ENCODE assay signal across 8 mouse cellular contexts in genomic region chr11:80080381-80080825, GRCm38 (mm10). TPM values are rescaled to one million over a fixed set of nuclear protein-coding genes. Genes with fewer than 3 reads are reported as not detected.
A peak's percentile ranks its signal among the peaks of the same experiment; 100 is the strongest.
DNase-seq lines count a peak whose midpoint lies in the region; ATAC-seq and TF ChIP-seq lines count a peak whose summit lies in the region.

No protein-coding gene starts in this region.

- DNase-seq in heart, adult 8-10 months (ENCODE audit: low spot score), result peak; percentile 33
- DNase-seq in heart, adult 9 months (ENCODE audit: low spot score in 2 of 2), result no peak
- no peak for DNase-seq in ES-E14 (ENCODE audit: low read depth, low spot score)
- no peak for DNase-seq in midbrain, embryonic 11.5 days (ENCODE audit: low spot score, missing footprints)
- no peak for DNase-seq in natural killer cell, adult 2 months (ENCODE audit: low spot score in 2 of 2)
- no peak for DNase-seq in embryo, embryonic 10 days (ENCODE audit: low spot score)

- H3K4me2 ChIP-seq in intestine, embryonic 15.5 days (replicated peaks), result peak overlapping the region; percentile 73
- H3K4me2 ChIP-seq in midbrain, embryonic 11.5 days, result peak overlapping the region; percentile 70

- H3K27ac ChIP-seq in ES-E14 (ENCODE audit: insufficient read depth, low read depth, low read length, poor library complexity, severe bottlenecking), result peak overlapping the region; percentile 91
- peak overlapping the region; percentile 99 for H3K27ac ChIP-seq in intestine, embryonic 15.5 days
- peak overlapping the region; percentile 82 for H3K27ac ChIP-seq in midbrain, embryonic 11.5 days (ENCODE audit: low read depth, low read length)

- peak overlapping the region; percentile 82 to 99 for H3K4me3 ChIP-seq in ES-E14 (ENCODE audit: insufficient read depth in 1 of 2, low read depth in 1 of 2, low read length in 2 of 2, poor library complexity in 1 of 2, severe bottlenecking in 1 of 2)
- peak overlapping the region; percentile 99 for H3K4me3 ChIP-seq in intestine, embryonic 15.5 days (replicated peaks)
- peak overlapping the region; percentile 88 for H3K4me3 ChIP-seq in midbrain, embryonic 11.5 days (ENCODE audit: low read depth, low read length)

- no peaks in the 10 kb centered on the region for H3K27me3 ChIP-seq in intestine, embryonic 15.5 days (replicated peaks)
- H3K27me3 ChIP-seq in midbrain, embryonic 11.5 days (ENCODE audit: control insufficient read depth, insufficient read depth, low read length), result no peaks in the 10 kb centered on the region

- in situ Hi-C loops in ES-E14 (cut with MboI; ENCODE audit: low sequenced_read_pairs in 2 of 2, unreplicated experiment in 2 of 2), result no loop called here

- H3K9ac ChIP-seq in ES-E14 (ENCODE audit: insufficient read depth, low read depth, low read length, poor library complexity, severe bottlenecking), result peak overlapping the region; percentile 99
- H3K9ac ChIP-seq in intestine, embryonic 15.5 days, result peak overlapping the region; percentile 99
- H3K9ac ChIP-seq in midbrain, embryonic 11.5 days (ENCODE audit: low read length), result peak overlapping the region; percentile 95

- 0 out of 4 replicates have a peak, but pooled peaks cover 0 to 2% of the 10 kb centered on the region in 2 experiments for H3K4me1 ChIP-seq in ES-E14 (ENCODE audit: control insufficient read depth in 2 of 2, insufficient read depth in 2 of 2, low read length in 2 of 2, poor library complexity in 1 of 2)
- H3K4me1 ChIP-seq in intestine, embryonic 15.5 days (replicated peaks), result peaks cover 6% of the 10 kb centered on the region; the same call in 1 of the 2 replicates
- H3K4me1 ChIP-seq in midbrain, embryonic 11.5 days (ENCODE audit: control insufficient read depth, insufficient read depth, low read length), result peaks cover 11% of the 10 kb centered on the region; the same call in 1 of the 2 replicates

- WGBS in intestine, embryonic 15.5 days, result under 1% methylated on average over 32 of the region's 32 CpGs
- under 1% methylated on average over 30 of the region's 32 CpGs for WGBS in midbrain, embryonic 11.5 days

- peaks cover 4% of the 10 kb centered on the region; the same call in 1 of the 2 replicates for H3K36me3 ChIP-seq in ES-E14 (ENCODE audit: control insufficient read depth, insufficient read depth, low read length, poor library complexity, severe bottlenecking)
- H3K36me3 ChIP-seq in intestine, embryonic 15.5 days, result no peaks in the 10 kb centered on the region
- no peaks in the 10 kb centered on the region for H3K36me3 ChIP-seq in midbrain, embryonic 11.5 days (ENCODE audit: control insufficient read depth, insufficient read depth, low read length)

- 0 out of 2 replicates have a peak, but pooled peaks have one; percentile 9 for ATAC-seq in erythroid progenitor cell, adult 5-6 weeks (replicated peaks; ENCODE audit: low FRiP score, poor library complexity, severe bottlenecking)
- peak; percentile 48; the same call in 1 of the 2 replicates for ATAC-seq in intestine, embryonic 15.5 days
- no peak; the same call in 1 of the 2 replicates for ATAC-seq in midbrain, embryonic 11.5 days (ENCODE audit: low FRiP score)

- H3K9me3 ChIP-seq in ES-E14 (ENCODE audit: control insufficient read depth, insufficient read depth, low read depth, low read length), result no peaks in the 10 kb centered on the region
- no peaks in the 10 kb centered on the region for H3K9me3 ChIP-seq in intestine, embryonic 15.5 days
- H3K9me3 ChIP-seq in midbrain, embryonic 11.5 days (ENCODE audit: control insufficient read depth, low read length), result no peaks in the 10 kb centered on the region

TF ChIP-seq in ES-E14, 5 proteins besides CTCF, POLR2A, EP300 and RAD21:
- TF ChIP-seq MAFK (IDR thresholded peaks at IDR 0.05; ENCODE audit: insufficient read depth, low read depth, low read length) (no peak), ZNF384 (IDR thresholded peaks at IDR 0.05; ENCODE audit: low read depth, low read length) (no peak), HCFC1 (IDR thresholded peaks at IDR 0.05; ENCODE audit: borderline replicate concordance, insufficient read depth, low read length) (no peak), ZC3H11A (IDR thresholded peaks at IDR 0.05; ENCODE audit: borderline replicate concordance, low read depth, low read length) (no peak), CHD2 (IDR thresholded peaks at IDR 0.05; ENCODE audit: low read depth, low read length) (no peak)

RNA-seq across cellular contexts. Expression of gene Crlf3, which starts 0.4 kb away (rescaled TPM):
- total RNA-seq in heart, adult 8-10 months (2022), result 10 to 100 TPM in 2 of 4 experiments, 1 to 10 TPM in 2; 9.0 to 14.9 (median 12.1) TPM
- total RNA-seq in ES-E14 (2012; rRNA removed), result 55.3 and 57.3 TPM in 2 replicates
- 67.0 and 103 TPM in 2 replicates for total RNA-seq in erythroid progenitor cell, adult 5-6 weeks (2015; ENCODE audit: low replicate concordance)
- total RNA-seq in erythroid progenitor cell, adult 5-6 weeks (2017; ENCODE audit: low replicate concordance), result 92.1 and 92.8 TPM in 2 replicates
- 26.4 and 31.7 TPM in 2 replicates for polyA plus RNA-seq in intestine, embryonic 15.5 days (2015; fragmentation: Nextera tagmentation; extraction: Ambion mirVana)
- 29.2 and 30.4 TPM in 2 replicates for polyA plus RNA-seq in midbrain, embryonic 11.5 days (2014; fragmentation: Nextera tagmentation; extraction: Ambion mirVana)

RNA-seq across cellular contexts. Expression of gene Atad5, which starts 8.8 kb away (rescaled TPM):
- total RNA-seq in heart, adult 8-10 months (2022), result under 1 TPM; 0.55 to 0.97 (median 0.69) TPM
- 18.1 and 23.6 TPM in 2 replicates for total RNA-seq in ES-E14 (2012; rRNA removed)
- 89.0 and 95.2 TPM in 2 replicates for total RNA-seq in erythroid progenitor cell, adult 5-6 weeks (2015; ENCODE audit: low replicate concordance)
- total RNA-seq in erythroid progenitor cell, adult 5-6 weeks (2017; ENCODE audit: low replicate concordance), result 80.3 and 86.0 TPM in 2 replicates
- polyA plus RNA-seq in intestine, embryonic 15.5 days (2015; fragmentation: Nextera tagmentation; extraction: Ambion mirVana), result 7.3 and 8.9 TPM in 2 replicates
- 19.1 and 20.1 TPM in 2 replicates for polyA plus RNA-seq in midbrain, embryonic 11.5 days (2014; fragmentation: Nextera tagmentation; extraction: Ambion mirVana)
